Mouse (Mus musculus) embryonic facial prominence, embryonic 11.5 days (tissue): ENCODE data around the gene Ifi47. TPM values are rescaled to one million over a fixed set of nuclear protein-coding genes. Genes with fewer than 3 reads are reported as not detected.

Experiments
- ATAC-seq: fragments of 200-750 bp; cut with Nextera tagmentation; replicated peaks from 2 replicates; pipeline ENCODE4 v1.8.0; 2017; ENCODE audit warnings: low read depth; ENCODE audit not compliant: insufficient number of reproducible peaks, low FRiP score, low TSS enrichment
- DNase-seq: peaks from one replicate; pipeline ENCODE4 v3.0.0-alpha.2; 2015; ENCODE audit warnings: low spot score
- H3K27ac ChIP-seq: fragments of 300-500 bp; sonication (generic); replicated peaks from 2 replicates; pipeline ENCODE4 v1.5.1; 2014; ENCODE audit warnings: mild to moderate bottlenecking, low read depth, low read length, control low read depth
- H3K27me3 ChIP-seq: fragments of 300-500 bp; sonication (generic); 2 replicates; pipeline ENCODE4 v1.6.1; 2014; ENCODE audit warnings: mild to moderate bottlenecking, low read length, moderate library complexity, mixed read lengths; ENCODE audit not compliant: control insufficient read depth, insufficient read depth
- H3K36me3 ChIP-seq: fragments of 300-500 bp; sonication (generic); replicated peaks from 2 replicates; pipeline ENCODE4 v1.6.1; 2014; ENCODE audit warnings: low read depth, mild to moderate bottlenecking, low read length, moderate library complexity, mixed read lengths; ENCODE audit not compliant: control insufficient read depth, insufficient read depth
- H3K4me1 ChIP-seq: fragments of 300-500 bp; sonication (generic); 2 replicates; pipeline ENCODE4 v1.6.1; 2014; ENCODE audit warnings: low read length, mixed read lengths; ENCODE audit not compliant: control insufficient read depth, insufficient read depth
- H3K4me2 ChIP-seq: fragments of 300-500 bp; sonication (generic); 2 replicates; pipeline ENCODE4 v1.6.1; 2014; ENCODE audit warnings: low read depth, mild to moderate bottlenecking, control low read depth, low read length, moderate library complexity
- H3K4me3 ChIP-seq: fragments of 300-500 bp; sonication (generic); 2 replicates; pipeline ENCODE4 v1.5.1; 2014; ENCODE audit warnings: low read depth, low read length, control low read depth
- H3K9ac ChIP-seq: fragments of 300-500 bp; sonication (generic); replicated peaks from 2 replicates; pipeline ENCODE4 v1.6.1; 2014; ENCODE audit warnings: mild to moderate bottlenecking, control low read depth, low read length
- H3K9me3 ChIP-seq: fragments of 300-500 bp; sonication (generic); replicated peaks from 2 replicates; pipeline ENCODE4 v1.6.1; 2016; ENCODE audit warnings: mild to moderate bottlenecking, low read length, inconsistent platforms, mixed read lengths; ENCODE audit not compliant: control insufficient read depth
- WGBS: fragments of 180-500 bp; shearing (Covaris S2); extraction: QIAGEN DNeasy Blood & Tissue Kit; methylation state at CpG from one replicate; pipeline ENCODE4 v1.1.7; 2014; 5-methylcytosine and 5-hydroxymethylcytosine counted together
- polyA plus RNA-seq: library from polyadenylated mRNA; unstranded; fragments of >200 nt; fragmentation: Nextera tagmentation; extraction: Ambion mirVana; gene quantifications from 2 replicates; pipeline ENCODE4 v1.2.1, GENCODE M21; 2014

The Ifi47 gene
- polyA plus RNA-seq, 1 experiment from 2014 or later, result 0.56 TPM

DNA sequence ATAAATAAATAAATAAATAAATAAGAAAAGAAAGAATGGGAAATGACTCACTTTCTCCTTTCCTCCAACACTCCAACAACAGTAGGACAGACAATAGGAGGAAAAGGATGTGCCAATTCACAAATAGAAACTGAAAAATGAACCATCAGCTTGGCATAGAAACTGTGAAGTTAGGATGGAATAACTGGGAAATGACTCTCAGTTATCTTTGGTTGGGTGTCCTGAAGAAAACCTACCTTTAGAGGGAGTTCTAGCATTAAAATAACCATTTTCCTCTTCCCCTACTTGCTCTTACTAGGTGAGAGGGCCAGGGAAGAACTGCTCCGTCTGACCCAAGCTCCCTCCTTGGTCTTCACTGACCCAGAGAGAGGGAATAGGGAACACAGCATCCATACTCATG is 29.4 kb downstream of the Ifi47 start:
- no peak for DNase-seq
- WGBS, result 64% methylated on average over 1 of the region's 1 CpGs

DNA sequence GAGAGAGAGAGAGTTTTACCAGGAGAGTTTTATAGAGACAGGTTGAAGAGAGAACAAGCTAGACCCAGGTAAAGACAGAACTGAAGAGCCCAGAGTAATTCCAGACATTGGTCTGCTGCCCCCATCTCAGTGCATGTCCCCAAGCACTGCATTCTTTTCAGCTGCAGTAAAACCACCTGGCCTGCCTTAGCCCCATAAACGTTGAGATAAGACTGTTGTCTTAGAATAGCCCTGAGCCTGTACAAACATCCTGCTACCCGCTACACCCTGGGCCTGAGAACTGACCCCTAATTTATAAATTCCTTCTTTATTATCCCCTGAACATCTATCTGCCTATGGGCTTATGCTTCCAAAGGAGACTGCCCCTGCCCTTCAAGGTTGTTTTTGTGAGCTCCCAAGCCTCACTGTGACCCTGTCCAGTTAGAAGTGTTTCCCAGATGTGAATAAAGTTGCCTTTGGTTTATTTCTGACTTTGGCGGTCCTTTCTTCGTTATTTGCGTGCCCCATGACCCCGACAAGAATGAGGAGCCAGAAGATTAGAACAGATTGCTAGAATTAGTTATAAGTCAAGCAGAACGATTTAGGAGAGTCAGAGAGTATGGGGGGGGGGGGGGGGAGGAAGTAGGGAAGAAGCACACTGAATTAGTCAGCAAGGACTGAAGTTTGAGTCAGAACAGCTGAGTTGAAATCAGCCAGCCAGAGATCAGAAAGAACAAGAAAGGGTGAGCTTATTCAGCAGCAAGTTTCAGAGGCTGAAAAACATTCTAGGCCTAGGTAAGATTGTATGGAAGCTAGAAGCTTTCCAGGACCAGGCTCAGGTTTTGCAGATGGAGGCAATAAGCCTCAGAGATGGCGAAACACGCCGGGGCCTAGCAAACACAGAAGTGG is 31.5 kb downstream of the Ifi47 start:
- no peak for ATAC-seq
- Histone ChIP-seq H3K4me1 (no peaks in the 10 kb centered on the region), H3K9me3 (no peaks in the 10 kb centered on the region), H3K27me3 (no peaks in the 10 kb centered on the region), H3K27ac (no peak overlapping the region), H3K36me3 (no peaks in the 10 kb centered on the region), H3K9ac (no peak overlapping the region), H3K4me3 (no peak overlapping the region), H3K4me2 (no peak overlapping the region)
- DNase-seq, result no peak
- 47% methylated on average over 10 of the region's 10 CpGs for WGBS

More for the DNA sequence above, 29.4 kb downstream of the Ifi47 start:
- Histone ChIP-seq H3K4me3 (no peak overlapping the region), H3K36me3 (no peaks in the 10 kb centered on the region), H3K27ac (no peak overlapping the region), H3K27me3 (no peaks in the 10 kb centered on the region), H3K9me3 (no peaks in the 10 kb centered on the region), H3K9ac (no peak overlapping the region), H3K4me1 (0 out of 2 replicates have a peak, but pooled peaks cover 2% of the 10 kb centered on the region), H3K4me2 (no peak overlapping the region)
- ATAC-seq, result no peak

DNA sequence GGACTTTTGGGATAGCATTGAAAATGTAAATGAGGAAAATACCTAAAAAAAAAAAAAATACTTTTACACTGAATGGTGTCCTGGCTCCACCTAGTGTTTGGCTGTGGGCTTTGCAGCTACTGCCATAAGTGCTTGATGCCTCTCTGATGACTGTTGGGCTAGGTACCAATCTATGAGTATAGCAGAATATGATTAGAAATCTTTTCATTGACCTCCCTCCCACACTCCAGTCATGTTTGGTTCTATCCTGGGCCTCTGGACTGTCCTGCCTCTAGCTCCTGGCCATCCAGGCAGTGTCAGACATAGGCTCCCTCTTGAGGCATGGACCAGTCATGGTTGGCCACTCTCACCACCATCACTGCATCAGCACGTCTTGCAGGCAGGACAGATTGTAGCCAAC is 32.4 kb downstream of the Ifi47 start:
- Histone ChIP-seq H3K4me1 (no peaks in the 10 kb centered on the region), H3K27ac (no peak overlapping the region), H3K9ac (no peak overlapping the region), H3K4me3 (no peak overlapping the region), H3K36me3 (no peaks in the 10 kb centered on the region), H3K27me3 (no peaks in the 10 kb centered on the region), H3K9me3 (no peaks in the 10 kb centered on the region), H3K4me2 (no peak overlapping the region)
- ATAC-seq (no peak), DNase-seq (peak; percentile 59)
- 30% methylated on average over 1 of the region's 1 CpGs for WGBS

DNA sequence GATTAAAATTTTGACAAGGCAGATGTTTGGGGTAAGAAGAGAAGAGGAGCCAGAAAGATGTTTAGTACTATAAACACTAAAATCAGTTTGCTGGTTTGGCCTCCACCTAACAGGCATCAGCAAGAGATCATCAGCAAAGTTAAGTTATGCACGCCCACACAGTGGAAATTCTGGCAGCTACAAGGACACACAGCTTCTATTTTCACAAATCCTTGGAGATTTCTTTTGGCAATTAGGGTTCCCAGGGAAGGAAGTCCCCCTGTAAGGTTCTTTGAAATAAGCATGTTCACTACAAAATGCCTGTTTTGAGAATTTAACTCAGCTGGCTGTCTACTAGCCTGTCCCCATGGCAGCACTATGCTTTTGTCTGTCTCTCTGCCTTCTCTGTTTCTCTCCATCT is 34.6 kb downstream of the Ifi47 start:
- H3K4me1 ChIP-seq, result no peaks in the 10 kb centered on the region
- H3K9me3 ChIP-seq, result no peaks in the 10 kb centered on the region
- no peak for ATAC-seq
- no peak overlapping the region for H3K27ac ChIP-seq
- no peak overlapping the region for H3K4me2 ChIP-seq
- DNase-seq, result no peak
- no peak overlapping the region for H3K4me3 ChIP-seq
- no peaks in the 10 kb centered on the region for H3K36me3 ChIP-seq
- no peak overlapping the region for H3K9ac ChIP-seq
- no peaks in the 10 kb centered on the region for H3K27me3 ChIP-seq
- 67% methylated on average over 1 of the region's 1 CpGs for WGBS

DNA sequence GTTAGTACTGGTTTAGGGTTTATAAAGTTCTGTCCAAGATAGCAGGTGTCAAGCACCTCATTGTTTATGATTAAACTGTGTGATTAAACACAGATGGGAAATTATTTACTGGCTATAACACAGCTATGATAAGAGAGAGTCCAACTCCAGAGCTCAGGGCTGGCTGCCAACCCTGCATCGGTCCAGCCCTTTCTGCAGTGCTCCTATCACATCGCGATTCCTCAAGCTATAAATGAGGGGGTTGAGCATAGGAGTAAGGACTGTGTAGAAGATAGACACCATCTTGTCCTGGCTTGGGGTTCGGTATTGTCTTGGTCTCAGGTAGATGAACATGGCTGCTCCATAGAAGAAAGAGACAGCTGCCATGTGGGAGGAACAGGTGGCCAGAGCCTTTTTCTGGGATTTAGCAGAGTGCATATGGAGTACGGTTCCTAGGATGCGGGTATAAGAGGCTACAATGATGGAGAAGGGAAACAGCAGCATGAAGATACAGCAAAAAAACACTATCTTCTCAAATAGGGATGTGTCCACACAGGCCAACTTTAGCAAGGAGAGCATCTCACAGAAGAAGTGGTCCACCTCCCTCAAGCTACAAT is 36.3 kb downstream of the Ifi47 start:
- ATAC-seq (no peak), DNase-seq (no peak)
- no peak overlapping the region for H3K9ac ChIP-seq
- H3K9me3 ChIP-seq, result no peaks in the 10 kb centered on the region
- no peaks in the 10 kb centered on the region for H3K27me3 ChIP-seq
- WGBS, result 91% methylated on average over 6 of the region's 6 CpGs
- H3K36me3 ChIP-seq, result no peaks in the 10 kb centered on the region
- H3K27ac ChIP-seq, result no peak overlapping the region
- no peaks in the 10 kb centered on the region for H3K4me1 ChIP-seq
- H3K4me3 ChIP-seq, result no peak overlapping the region
- no peak overlapping the region for H3K4me2 ChIP-seq

DNA sequence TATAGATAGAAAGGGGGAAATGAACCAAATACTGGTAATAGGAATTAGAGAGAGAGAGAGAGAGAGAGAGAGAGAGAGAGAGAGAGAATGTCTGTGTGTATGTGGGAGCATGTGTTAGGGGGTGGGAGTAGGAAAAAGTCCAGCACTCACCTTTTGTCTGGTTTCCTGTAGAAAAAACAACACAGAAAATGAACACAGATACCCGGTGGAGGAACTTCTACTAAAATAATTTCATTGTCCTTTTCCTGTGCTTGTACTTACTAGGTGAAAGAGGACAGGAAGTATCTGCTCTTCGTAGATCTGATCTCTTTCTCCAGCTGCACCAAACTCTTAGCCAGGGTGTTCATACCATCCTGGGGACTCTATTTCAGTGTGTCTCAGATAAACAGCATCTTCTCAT is 37.8 kb downstream of the Ifi47 start:
- Histone ChIP-seq H3K9me3 (no peaks in the 10 kb centered on the region), H3K9ac (no peak overlapping the region), H3K36me3 (no peaks in the 10 kb centered on the region), H3K4me2 (no peak overlapping the region), H3K27me3 (no peaks in the 10 kb centered on the region), H3K4me1 (no peaks in the 10 kb centered on the region), H3K4me3 (no peak overlapping the region), H3K27ac (no peak overlapping the region)
- no peak for DNase-seq
- WGBS, result 69% methylated on average over 2 of the region's 2 CpGs
- ATAC-seq, result no peak

DNA sequence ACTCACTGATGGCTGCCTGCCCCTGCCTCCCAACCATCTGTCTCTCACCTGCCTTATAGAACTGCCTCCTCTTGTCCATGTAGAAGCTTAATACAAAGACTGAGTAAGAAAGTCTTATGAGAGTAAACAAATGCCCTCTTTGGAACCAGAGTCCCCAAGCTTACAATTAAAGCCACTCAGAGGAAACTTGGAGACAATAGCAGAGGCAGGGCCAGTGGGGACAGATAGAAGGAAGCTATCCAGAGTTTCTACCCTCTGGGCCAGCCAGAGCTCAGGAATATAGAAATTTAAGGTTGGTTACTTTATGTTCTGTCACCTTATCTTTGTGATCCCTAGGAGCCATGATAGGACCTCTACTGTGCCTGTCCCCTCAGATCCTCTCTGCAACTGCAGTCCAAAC is 38.4 kb downstream of the Ifi47 start, which contains the start of gene Olfr1396:
Gene Olfr1396 (minus strand): TSS at position 101 of the 400 bp plus-strand sequence.
- no peak for DNase-seq
- H3K27me3 ChIP-seq, result no peaks in the 10 kb centered on the region
- ATAC-seq, result no peak
- no peak within 1 kb of the TSS for H3K4me3 ChIP-seq
- H3K9me3 ChIP-seq, result no peaks in the 10 kb centered on the region
- no peak within 1 kb of the TSS for H3K4me2 ChIP-seq
- no peaks in the 10 kb centered on the region for H3K4me1 ChIP-seq
- no peaks in the 10 kb centered on the region for H3K36me3 ChIP-seq
- H3K27ac ChIP-seq, result no peak within 1 kb of the TSS
- no peak within 1 kb of the TSS for H3K9ac ChIP-seq

DNA sequence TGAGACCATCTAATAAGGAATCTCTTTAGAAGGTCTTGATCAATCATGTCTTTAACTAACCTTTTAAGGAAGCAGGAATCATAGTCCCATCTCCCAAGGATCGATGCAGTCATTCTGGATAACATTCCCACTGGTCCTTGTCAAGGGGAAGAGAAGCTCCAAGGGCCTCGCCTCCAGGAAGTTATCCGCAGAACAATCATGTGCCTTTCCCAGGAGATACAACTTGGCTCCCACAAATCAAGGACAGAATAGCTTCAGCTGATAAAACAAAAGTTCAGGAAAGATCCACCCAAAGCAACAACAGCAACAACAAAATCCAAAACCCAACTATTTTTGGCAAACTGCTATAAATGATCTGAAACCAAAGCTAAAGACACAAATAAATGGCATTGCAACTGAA is 43.2 kb downstream of the Ifi47 start:
- H3K9me3 ChIP-seq, result no peaks in the 10 kb centered on the region
- DNase-seq (no peak), ATAC-seq (no peak)
- H3K27me3 ChIP-seq, result no peaks in the 10 kb centered on the region
- H3K4me1 ChIP-seq, result no peaks in the 10 kb centered on the region
- H3K36me3 ChIP-seq, result no peaks in the 10 kb centered on the region
- 81% methylated on average over 3 of the region's 3 CpGs for WGBS
- no peak overlapping the region for H3K9ac ChIP-seq
- H3K4me2 ChIP-seq, result no peak overlapping the region
- H3K27ac ChIP-seq, result no peak overlapping the region
- no peak overlapping the region for H3K4me3 ChIP-seq
